Mouse (Mus musculus): ENCODE measurements around the gene Dis3l2.

The Dis3l2 gene

GRCm38 (mm10) chr1:86914697-86915096 lies 211.1 kb downstream of the Dis3l2 start:
- in situ Hi-C loops (cut with MseI, MboI), result no loop called here

- in situ Hi-C loops (cut with MseI, MboI), result no loop called here
Observed at GRCm38 (mm10) chr1:86916355-86916984, 212.9 kb downstream of the Dis3l2 start.

- in situ Hi-C loops (cut with MseI, MboI), result no loop called here
Observed at GRCm38 (mm10) chr1:86925776-86926175, 222.2 kb downstream of the Dis3l2 start.

GRCm38 (mm10) chr1:86931606-86932379 lies 228.2 kb downstream of the Dis3l2 start:
- in situ Hi-C loops (cut with MseI, MboI), result no loop called here

- in situ Hi-C loops (cut with MseI, MboI), result no loop called here
Observed at GRCm38 (mm10) chr1:86932810-86933209, 229.2 kb downstream of the Dis3l2 start.

GRCm38 (mm10) chr1:86933656-86934055 lies 230.0 kb downstream of the Dis3l2 start:
- in situ Hi-C loops (cut with MseI, MboI), result no loop called here

- in situ Hi-C loops (cut with MseI, MboI), result no loop called here
Observed at GRCm38 (mm10) chr1:86951501-86952205, 248.0 kb downstream of the Dis3l2 start.

GRCm38 (mm10) chr1:86955801-86956200 lies 252.2 kb downstream of the Dis3l2 start:
- in situ Hi-C loops (cut with MseI, MboI), result no loop called here

- in situ Hi-C loops (cut with MseI, MboI), result no loop called here
Observed at GRCm38 (mm10) chr1:86968261-86968964, 264.8 kb downstream of the Dis3l2 start.

GRCm38 (mm10) chr1:86969173-86969725 lies 265.6 kb downstream of the Dis3l2 start:
- in situ Hi-C loops (cut with MseI, MboI), result no loop called here

- in situ Hi-C loops (cut with MseI, MboI), result no loop called here
Observed at GRCm38 (mm10) chr1:86972693-86973092, 269.1 kb downstream of the Dis3l2 start.

GRCm38 (mm10) chr1:86977018-86977417 lies 273.4 kb downstream of the Dis3l2 start:
- in situ Hi-C loops (cut with MseI, MboI), result no loop called here

- in situ Hi-C loops (cut with MseI, MboI), result no loop called here
Observed at GRCm38 (mm10) chr1:86986372-86986771, 282.8 kb downstream of the Dis3l2 start.

- in situ Hi-C loops (cut with MseI, MboI), result no loop called here
Observed at GRCm38 (mm10) chr1:86992849-86993248, 289.2 kb downstream of the Dis3l2 start.

GRCm38 (mm10) chr1:86994023-86994422 lies 290.4 kb downstream of the Dis3l2 start:
- in situ Hi-C loops (cut with MseI, MboI), result no loop called here

GRCm38 (mm10) chr1:86998051-86998450 lies 294.4 kb downstream of the Dis3l2 start:
- in situ Hi-C loops (cut with MseI, MboI), result no loop called here

- in situ Hi-C loops (cut with MseI, MboI), result no loop called here
Observed at GRCm38 (mm10) chr1:87001365-87001764, 297.8 kb downstream of the Dis3l2 start.

- in situ Hi-C loops (cut with MseI, MboI), result no loop called here
Observed at GRCm38 (mm10) chr1:87002545-87003168, 299.0 kb downstream of the Dis3l2 start.

- in situ Hi-C loops (cut with MseI, MboI), result no loop called here
Observed at GRCm38 (mm10) chr1:87003169-87003552, 299.6 kb downstream of the Dis3l2 start.

GRCm38 (mm10) chr1:87006425-87006824 lies 302.8 kb downstream of the Dis3l2 start:
- in situ Hi-C loops (cut with MseI, MboI), result no loop called here

GRCm38 (mm10) chr1:87008211-87008610 lies 304.6 kb downstream of the Dis3l2 start:
- in situ Hi-C loops (cut with MseI, MboI), result no loop called here

All from mouse trophoblast stem cell (cell line).